Mouse (Mus musculus) erythroid progenitor cell, adult 5-6 weeks (primary cell): ENCODE measurements at regions not wholly inside any gene's neighbourhood (a gene's known extent, or its start where the extent isn't known, plus 50 kb on each side); places are given as distances from the start of the nearest gene placed in this dataset.

Experiments
- ATAC-seq: replicated peaks from 2 replicates; pipeline ENCODE4 v1.8.0; 2016; ENCODE audit warnings: moderate number of reproducible peaks, mild to moderate bottlenecking, moderate TSS enrichment, inconsistent platforms; ENCODE audit not compliant: poor library complexity, low FRiP score, severe bottlenecking

DNA sequence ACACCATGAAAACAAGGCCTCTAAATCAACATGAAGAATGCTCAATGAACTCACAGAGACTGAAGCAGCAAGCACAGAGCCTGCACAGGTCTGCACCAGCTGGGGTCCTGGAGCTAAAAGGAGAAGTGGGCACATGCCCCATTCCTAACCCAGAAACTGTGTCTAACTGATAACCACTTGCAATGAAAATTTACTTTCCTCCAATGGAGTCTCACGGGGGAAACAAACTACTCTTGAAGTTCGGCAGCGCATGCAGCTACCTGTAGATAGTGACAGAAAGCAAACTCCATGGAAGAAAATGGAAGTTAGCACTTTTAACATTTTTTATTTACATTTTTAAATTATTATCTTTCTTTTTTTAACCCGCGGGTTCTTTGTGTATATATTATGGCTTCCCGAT lies 76.8 kb upstream of the Akap6 start:
- ATAC-seq = no peak

- ATAC-seq = no peak
These were observed 75.6 kb upstream of the Akap6 start for GRCm38 (mm10) chr12:52623416-52624108.

GRCm38 (mm10) chr12:52624871-52625270 lies 74.3 kb upstream of the Akap6 start:
- ATAC-seq = no peak

DNA sequence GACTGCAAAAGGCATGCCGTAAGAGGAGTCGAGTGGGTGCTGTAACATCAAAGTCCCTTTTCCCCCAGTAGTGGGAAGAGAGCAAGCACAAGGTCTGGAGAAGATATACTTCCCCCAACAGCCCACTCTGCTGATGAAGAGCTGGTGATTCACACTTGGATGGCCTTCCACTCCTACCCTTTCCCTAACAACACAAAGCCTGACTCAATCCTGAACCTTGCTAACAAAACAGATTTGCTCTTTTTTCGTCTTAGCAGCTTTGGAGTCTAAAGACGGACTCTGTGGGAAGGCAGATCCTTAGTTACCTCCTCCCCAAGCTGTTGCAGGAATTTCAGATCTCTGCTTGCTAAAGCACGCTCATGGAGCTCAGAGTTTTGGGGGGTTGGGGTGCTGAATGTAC lies 70.4 kb upstream of the Akap6 start:
- no peak for ATAC-seq

DNA sequence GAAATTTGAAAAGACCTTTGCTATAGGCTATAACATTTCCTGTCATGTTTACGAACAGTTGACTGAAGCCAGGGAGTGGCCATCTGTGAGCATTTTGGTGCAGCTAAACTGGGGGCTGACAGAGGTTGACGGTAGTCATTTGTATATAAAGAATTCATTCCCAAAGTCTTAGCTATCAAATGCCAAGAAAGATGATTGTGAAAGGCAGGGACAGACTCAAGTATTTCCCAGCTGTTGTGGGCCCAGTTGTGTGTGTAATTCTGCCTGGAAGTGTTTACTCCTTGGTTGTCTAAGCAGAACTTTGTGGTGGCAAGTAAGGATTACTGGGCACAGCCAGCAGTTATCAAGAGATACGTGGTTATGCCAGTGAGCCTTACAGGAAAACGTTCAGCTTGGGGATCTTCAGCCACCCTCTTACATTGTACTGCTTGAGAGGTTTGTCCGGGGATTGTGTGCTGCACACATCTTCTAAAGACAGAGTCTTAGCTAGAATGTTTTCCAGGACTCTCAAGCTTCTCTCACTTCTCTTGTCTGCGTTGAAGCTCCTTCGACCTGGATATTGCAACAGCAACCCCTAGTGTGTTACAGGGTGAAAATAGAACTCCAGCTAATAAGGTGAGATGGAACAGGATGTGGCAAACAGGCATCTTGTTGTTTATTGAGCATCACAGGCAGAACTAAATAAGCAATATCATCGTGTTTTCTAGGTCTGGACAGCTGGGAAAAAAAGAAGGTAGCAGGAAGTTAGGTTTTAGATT lies 63.9 kb upstream of the Akap6 start:
- no peak for ATAC-seq

DNA sequence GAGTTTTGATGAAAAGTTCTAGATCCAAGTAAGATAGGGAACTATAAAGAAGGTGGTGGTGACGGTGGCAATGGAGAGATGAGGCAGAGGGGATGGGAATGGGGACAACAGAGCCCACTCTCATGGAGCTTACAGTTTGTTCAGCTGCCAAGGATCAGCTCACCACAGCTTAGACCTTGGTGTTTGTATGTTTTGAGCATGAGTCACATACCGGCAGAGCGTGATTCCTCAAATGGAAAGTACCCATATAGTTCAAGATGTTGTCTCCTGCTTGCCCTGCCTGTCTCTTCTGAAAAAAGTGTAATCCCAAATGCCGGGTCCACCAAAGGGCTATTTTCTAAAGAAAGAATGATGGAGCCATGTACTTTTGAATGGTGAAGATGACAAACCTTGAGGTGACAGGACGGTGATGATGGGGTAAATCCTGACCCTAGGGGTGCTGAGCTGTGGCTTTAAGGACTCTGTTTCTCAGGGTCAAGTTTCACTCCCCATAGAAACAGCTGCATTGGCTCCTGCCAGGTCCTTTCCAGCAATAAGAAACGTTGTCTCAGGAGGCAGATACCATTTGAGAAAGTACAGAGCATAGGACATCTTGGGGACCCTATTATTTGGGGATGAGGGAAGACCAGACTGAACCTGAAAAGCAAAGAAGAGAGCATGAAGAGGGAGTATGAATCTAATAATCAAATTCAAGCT lies 62.8 kb upstream of the Akap6 start:
- no peak for ATAC-seq

DNA sequence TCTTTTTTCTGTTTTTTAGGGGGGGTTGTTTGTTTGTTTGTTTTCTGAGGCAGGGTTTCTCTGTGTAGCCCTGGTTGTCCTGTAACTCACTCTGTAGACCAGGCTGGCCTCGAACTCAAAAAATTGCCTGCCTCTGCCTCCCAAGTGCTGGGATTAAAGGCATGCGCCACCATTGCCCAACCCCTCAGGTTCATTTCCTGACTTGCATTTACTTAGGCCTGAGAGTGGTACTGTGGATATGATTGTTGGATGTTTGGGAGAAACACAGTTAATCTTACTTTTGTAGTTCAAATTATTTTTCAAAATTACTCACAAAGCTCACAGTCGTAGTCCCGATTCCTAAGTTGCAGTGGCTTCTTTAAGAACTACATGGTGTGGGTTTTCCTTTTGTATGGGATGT lies 62.3 kb upstream of the Akap6 start:
- no peak for ATAC-seq

GRCm38 (mm10) chr12:52637506-52638249 lies 61.5 kb upstream of the Akap6 start:
- ATAC-seq = no peak

GRCm38 (mm10) chr12:52638461-52638860 lies 60.7 kb upstream of the Akap6 start:
- no peak for ATAC-seq

- ATAC-seq = peak; percentile 70
These were observed 55.1 kb upstream of the Akap6 start for GRCm38 (mm10) chr12:52644059-52644458.
